Mouse (Mus musculus) lung, embryonic 14.5 days (tissue): ENCODE measurements around the gene Selenon. TPM values are rescaled to one million over a fixed set of nuclear protein-coding genes. Genes with fewer than 3 reads are reported as not detected.

Experiments
- ATAC-seq: fragments of 200-750 bp; cut with Nextera tagmentation; 2 replicates; pipeline ENCODE4 v1.8.0; 2017; ENCODE audit warnings: mild to moderate bottlenecking, moderate TSS enrichment, moderate library complexity; ENCODE audit not compliant: insufficient read depth
- DNase-seq: peaks from one replicate; pipeline ENCODE4 v3.0.0-alpha.2; 2015
- H3K27ac ChIP-seq: fragments of 300-500 bp; sonication (generic); 2 replicates; pipeline ENCODE4 v1.5.1; 2014; ENCODE audit warnings: low read depth, mild to moderate bottlenecking, moderate library complexity
- H3K27me3 ChIP-seq: fragments of 300-500 bp; sonication (generic); 2 replicates; pipeline ENCODE4 v1.6.1; 2014; ENCODE audit warnings: low read length, control low read depth; ENCODE audit not compliant: insufficient read depth
- H3K36me3 ChIP-seq: fragments of 300-500 bp; sonication (generic); 2 replicates; pipeline ENCODE4 v1.6.1; 2014; ENCODE audit warnings: control low read depth; ENCODE audit not compliant: insufficient read depth
- H3K4me1 ChIP-seq: fragments of 300-500 bp; sonication (generic); 2 replicates; pipeline ENCODE4 v1.6.1; 2014; ENCODE audit warnings: antibody characterized with exemption, control low read depth; ENCODE audit not compliant: insufficient read depth
- H3K4me2 ChIP-seq: fragments of 300-500 bp; sonication (generic); 2 replicates; pipeline ENCODE4 v1.6.1; 2014; ENCODE audit warnings: mild to moderate bottlenecking
- H3K4me3 ChIP-seq: fragments of 300-500 bp; sonication (generic); 2 replicates; pipeline ENCODE4 v1.5.1; 2014; ENCODE audit warnings: low read depth, low read length
- H3K9ac ChIP-seq: fragments of 300-500 bp; sonication (generic); 2 replicates; pipeline ENCODE4 v1.6.1; 2014
- H3K9me3 ChIP-seq: fragments of 300-500 bp; sonication (generic); 2 replicates; pipeline ENCODE4 v1.6.1; 2016; ENCODE audit warnings: low read depth, low read length, control low read depth
- CTCF ChIP-seq: IDR thresholded peaks from 2 replicates; pipeline ENCODE4 v1.5.1; 2016; ENCODE audit warnings: antibody characterized with exemption, low read depth
- WGBS: fragments of 180-500 bp; shearing (Covaris S2); extraction: QIAGEN DNeasy Blood & Tissue Kit; methylation state at CpG from one replicate; pipeline ENCODE4 v1.1.7; 2014; 5-methylcytosine and 5-hydroxymethylcytosine counted together
- polyA plus RNA-seq: library from polyadenylated mRNA; unstranded; fragments of >200 nt; fragmentation: Nextera tagmentation; extraction: Ambion mirVana; gene quantifications from 2 replicates; pipeline ENCODE4 v1.2.1, GENCODE M21; 2014

Gene Selenon
- polyA plus RNA-seq, 1 experiment from 2014 or later: 62.0 TPM

DNA sequence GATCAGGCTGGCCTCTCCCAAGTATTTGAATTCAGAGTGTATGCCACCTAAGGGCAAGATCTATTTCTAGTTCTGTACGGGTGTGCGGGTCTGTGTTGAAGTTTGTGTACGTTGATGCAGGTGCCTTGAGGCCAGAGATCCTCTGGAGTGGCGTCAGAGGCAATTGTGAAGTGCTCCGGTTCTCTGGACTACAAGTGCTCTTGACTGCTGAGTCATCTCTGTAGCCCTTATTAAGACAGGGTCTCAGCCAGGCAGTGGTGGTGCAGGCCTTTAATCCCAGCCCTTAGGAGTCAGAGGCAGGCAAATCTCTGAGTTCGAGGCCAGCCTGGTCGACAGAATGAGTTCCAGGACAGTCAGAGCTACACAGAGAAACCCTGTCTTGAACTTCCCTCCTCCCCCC, 36.4 kb downstream of the Selenon start:
- DNase-seq: no peak
- Histone ChIP-seq H3K27me3 (no peaks in the 10 kb centered on the region), H3K36me3 (peaks cover 8% of the 10 kb centered on the region), H3K27ac (no peak overlapping the region), H3K4me1 (peaks cover 6% of the 10 kb centered on the region; the same call in 1 of the 2 replicates), H3K4me2 (no peak overlapping the region), H3K4me3 (no peak overlapping the region), H3K9ac (no peak overlapping the region), H3K9me3 (no peaks in the 10 kb centered on the region)
- 57% methylated on average over 7 of the region's 7 CpGs for whole genome bisulfite sequencing
- no peak for ATAC-seq
- no peak for TF ChIP-seq CTCF

DNA sequence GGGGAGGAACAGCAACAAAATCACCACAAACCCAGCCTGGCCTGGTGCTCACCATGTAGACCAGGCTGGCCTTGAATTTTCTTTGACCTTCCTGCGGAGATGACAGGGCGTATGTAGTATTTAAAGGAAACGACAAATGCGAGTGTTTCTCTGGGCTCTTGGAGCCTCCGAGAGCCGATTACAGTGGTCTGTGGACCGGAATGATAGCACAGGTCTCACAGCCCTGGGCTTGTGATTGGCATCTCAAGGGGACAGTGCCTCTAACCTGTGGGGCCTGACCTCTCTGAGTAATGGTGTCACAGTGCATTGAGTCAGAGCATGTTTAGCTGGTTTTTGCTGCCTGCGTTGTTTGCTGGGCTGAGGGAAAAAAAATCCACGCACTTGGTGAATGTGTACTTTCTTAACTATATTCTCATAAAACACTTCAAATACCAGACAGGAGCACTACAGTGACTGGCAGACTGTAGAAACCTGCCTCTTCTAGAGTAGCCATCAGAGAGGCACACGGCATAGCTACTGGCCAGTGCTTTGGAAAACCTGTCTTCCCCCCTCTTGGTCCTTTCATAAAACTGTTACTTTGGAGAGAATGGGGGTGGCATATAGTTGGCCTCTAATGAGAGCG, 37.5 kb downstream of the Selenon start:
- TF ChIP-seq CTCF: no peak
- peak overlapping the region; percentile 11; the same call in 1 of the 2 replicates for H3K9ac ChIP-seq

DNA sequence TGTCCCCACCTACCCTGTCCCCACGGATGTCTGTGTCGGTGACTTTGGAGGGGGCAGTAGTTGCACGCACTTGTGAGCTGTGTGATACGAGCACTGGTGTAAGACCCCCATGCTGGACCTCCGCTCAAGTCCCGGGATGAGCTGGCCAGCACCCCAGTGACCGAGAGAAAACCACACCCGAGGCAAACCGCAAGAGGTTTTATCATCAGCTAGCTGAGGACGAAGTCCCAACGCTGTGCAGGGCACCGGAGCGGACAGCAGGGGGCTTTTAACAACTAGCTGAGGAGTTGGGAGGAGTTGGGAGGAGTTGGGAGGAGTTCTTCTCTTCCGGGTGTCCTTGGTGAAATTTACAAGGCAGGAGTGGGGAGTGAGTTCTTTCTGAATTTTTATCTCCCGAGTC, 39.2 kb downstream of the Selenon start:
- peak; percentile 72 for TF ChIP-seq CTCF
- DNase-seq: peak; percentile 91
- Histone ChIP-seq H3K27ac (no peak overlapping the region), H3K4me1 (peaks cover 6% of the 10 kb centered on the region; the same call in 1 of the 2 replicates), H3K9ac (no peak overlapping the region), H3K36me3 (peaks cover 4% of the 10 kb centered on the region; the same call in 1 of the 2 replicates), H3K4me3 (peak overlapping the region; percentile 8), H3K9me3 (no peaks in the 10 kb centered on the region), H3K4me2 (peak overlapping the region; percentile 89), H3K27me3 (no peaks in the 10 kb centered on the region)
- 14% methylated on average over 15 of the region's 15 CpGs for WGBS
- 0 out of 2 replicates have a peak, but pooled peaks have one; percentile 16 for ATAC-seq

More for the DNA sequence above, 37.5 kb downstream of the Selenon start:
- Histone ChIP-seq H3K4me2 (peak overlapping the region; percentile 23; the same call in 1 of the 2 replicates), H3K4me1 (peaks cover 6% of the 10 kb centered on the region; the same call in 1 of the 2 replicates), H3K4me3 (no peak overlapping the region), H3K27me3 (no peaks in the 10 kb centered on the region), H3K36me3 (peaks cover 4% of the 10 kb centered on the region; the same call in 1 of the 2 replicates), H3K27ac (peak overlapping the region; percentile 36; the same call in 1 of the 2 replicates), H3K9me3 (no peaks in the 10 kb centered on the region)
- DNase-seq: no peak
- 78% methylated on average over 11 of the region's 11 CpGs for WGBS
- no peak for ATAC-seq

GRCm38 (mm10) chr4:134511730-134512129, 40.2 kb downstream of the Selenon start:
- peak overlapping the region; percentile 89 for H3K4me2 ChIP-seq
- TF ChIP-seq CTCF: no peak
- H3K4me3 ChIP-seq: peak overlapping the region; percentile 67
- H3K27me3 ChIP-seq: no peaks in the 10 kb centered on the region
- H3K9me3 ChIP-seq: no peaks in the 10 kb centered on the region
- DNase-seq: no peak
- no peak for ATAC-seq
- 67% methylated on average over 6 of the region's 6 CpGs for WGBS
- peak overlapping the region; percentile 71 for H3K9ac ChIP-seq
- H3K27ac ChIP-seq: 0 out of 2 replicates have a peak overlapping the region, but pooled peaks have one; percentile 10
- peaks cover 4% of the 10 kb centered on the region; the same call in 1 of the 2 replicates for H3K36me3 ChIP-seq
- peaks cover 6% of the 10 kb centered on the region; the same call in 1 of the 2 replicates for H3K4me1 ChIP-seq

DNA sequence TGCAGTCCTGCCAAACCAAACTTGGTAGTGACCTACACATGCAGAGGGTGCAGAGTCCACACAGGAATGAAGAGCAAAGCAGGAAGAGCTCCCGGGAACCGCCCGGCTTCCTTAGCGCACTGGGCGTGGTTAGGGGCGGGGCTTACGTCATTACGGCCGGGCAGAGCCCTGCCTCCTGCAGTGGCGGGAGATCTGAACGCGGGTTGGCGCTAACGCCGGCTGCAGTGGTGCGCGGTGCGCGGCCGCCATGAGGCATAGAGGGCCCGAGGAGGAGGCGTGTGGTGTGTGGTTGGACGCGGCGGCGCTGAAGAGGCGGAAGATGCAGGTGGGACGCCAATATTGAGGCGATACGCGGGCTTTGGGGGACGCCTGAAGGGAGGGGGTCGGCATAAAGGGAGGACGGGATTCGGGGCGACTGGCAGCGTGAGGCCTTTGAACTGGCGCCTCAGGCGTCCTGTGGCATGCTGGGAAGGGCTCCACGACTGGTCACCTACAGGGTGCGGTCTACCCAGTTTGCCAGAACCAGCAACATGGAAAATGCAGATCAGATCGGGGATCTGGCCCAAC, 41.0 kb downstream of the Selenon start, which contains the start of gene Aunip:
TSS of gene Aunip (plus strand) at position 155 of the 567 bp plus-strand sequence.
- Histone ChIP-seq H3K4me3 (peak within 1 kb of the TSS; percentile 67), H3K9ac (peak within 1 kb of the TSS; percentile 71), H3K4me1 (peaks cover 6% of the 10 kb centered on the region; the same call in 1 of the 2 replicates), H3K27me3 (no peaks in the 10 kb centered on the region), H3K9me3 (no peaks in the 10 kb centered on the region), H3K27ac (peak within 1 kb of the TSS; percentile 46; the same call in 1 of the 2 replicates), H3K36me3 (peaks cover 4% of the 10 kb centered on the region; the same call in 1 of the 2 replicates), H3K4me2 (peak within 1 kb of the TSS; percentile 89)
- DNase-seq (peak; percentile 99), ATAC-seq (peak; percentile 96)
- under 1% methylated on average over 42 of the region's 42 CpGs for WGBS
- TF ChIP-seq CTCF: 0 out of 2 replicates have a peak, but pooled peaks have one; percentile 2

DNA sequence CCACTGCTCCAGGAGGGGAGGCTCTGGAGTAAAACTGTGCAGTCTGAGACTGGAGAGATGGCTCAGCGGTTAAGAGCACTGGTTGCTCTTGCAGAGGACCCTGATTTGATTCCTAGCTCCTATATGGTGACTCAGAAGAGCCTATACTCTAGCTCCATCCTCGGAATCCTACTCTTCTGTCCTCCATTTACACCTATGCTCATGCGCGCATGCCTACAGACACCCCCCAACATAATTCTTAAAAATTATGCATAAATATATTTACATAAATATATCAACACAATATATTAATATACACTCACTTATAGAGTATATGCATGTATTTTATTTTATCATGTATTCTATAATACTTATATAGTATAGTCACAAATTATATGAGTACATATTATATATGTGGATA, 41.6 kb downstream of the Selenon start:
- Histone ChIP-seq H3K27me3 (no peaks in the 10 kb centered on the region), H3K4me2 (peak overlapping the region; percentile 89), H3K4me3 (peak overlapping the region; percentile 67; the same call in 1 of the 2 replicates), H3K36me3 (peaks cover 4% of the 10 kb centered on the region; the same call in 1 of the 2 replicates), H3K4me1 (peaks cover 6% of the 10 kb centered on the region; the same call in 1 of the 2 replicates), H3K9me3 (no peaks in the 10 kb centered on the region), H3K27ac (no peak overlapping the region), H3K9ac (no peak overlapping the region)
- no peak for TF ChIP-seq CTCF
- 76% methylated on average over 4 of the region's 4 CpGs for WGBS
- ATAC-seq: peak; percentile 7; the same call in 1 of the 2 replicates
- no peak for DNase-seq

DNA sequence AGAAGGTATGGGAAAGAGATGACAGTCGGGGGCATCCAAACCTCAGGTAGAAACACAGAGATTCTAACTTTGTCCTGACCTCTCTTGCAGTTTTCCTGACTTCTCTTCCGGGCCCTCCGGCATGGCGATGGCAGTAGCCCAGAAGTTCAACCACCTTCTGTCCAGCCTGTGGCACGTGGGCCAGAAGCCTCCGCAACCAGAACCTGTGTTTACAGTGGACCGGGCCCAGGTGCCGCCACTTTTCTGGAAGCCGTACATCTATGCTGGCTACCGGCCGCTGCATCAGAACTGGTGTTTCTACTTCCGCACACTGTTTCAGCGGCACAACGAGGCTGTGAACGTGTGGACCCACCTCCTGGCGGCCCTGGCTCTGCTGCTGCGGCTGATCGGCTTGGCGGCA, 45.3 kb downstream of the Selenon start:
- WGBS: 82% methylated on average over 19 of the region's 19 CpGs
- Histone ChIP-seq H3K9me3 (no peaks in the 10 kb centered on the region), H3K27me3 (no peaks in the 10 kb centered on the region), H3K4me2 (no peak overlapping the region), H3K9ac (no peak overlapping the region), H3K4me1 (no peaks in the 10 kb centered on the region), H3K27ac (no peak overlapping the region), H3K4me3 (no peak overlapping the region), H3K36me3 (no peaks in the 10 kb centered on the region)
- DNase-seq (no peak), ATAC-seq (no peak)
- no peak for TF ChIP-seq CTCF
